Mouse (Mus musculus) embryonic facial prominence, embryonic 12.5 days (tissue): Measurements from ENCODE around the gene Sdhb. TPM values are rescaled to one million over a fixed set of nuclear protein-coding genes. Genes with fewer than 3 reads are reported as not detected.

Experiments
- ATAC-seq: fragments of 200-750 bp; cut with Nextera tagmentation; 2 replicates; pipeline ENCODE4 v1.8.0; 2017; ENCODE audit not compliant: insufficient number of reproducible peaks, insufficient read depth, low FRiP score, low TSS enrichment
- H3K27ac ChIP-seq: fragments of 300-500 bp; sonication (generic); 2 replicates; pipeline ENCODE4 v1.5.1; 2016; ENCODE audit warnings: mild to moderate bottlenecking
- H3K27me3 ChIP-seq: fragments of 300-500 bp; sonication (generic); 2 replicates; pipeline ENCODE4 v1.6.1; 2016; ENCODE audit warnings: mild to moderate bottlenecking, moderate library complexity
- H3K36me3 ChIP-seq: fragments of 300-500 bp; sonication (generic); 2 replicates; pipeline ENCODE4 v1.6.1; 2016; ENCODE audit warnings: mild to moderate bottlenecking
- H3K4me1 ChIP-seq: fragments of 300-500 bp; sonication (generic); 2 replicates; pipeline ENCODE4 v1.6.1; 2016
- H3K4me2 ChIP-seq: fragments of 300-500 bp; sonication (generic); replicated peaks from 2 replicates; pipeline ENCODE4 v1.6.1; 2016; ENCODE audit warnings: mild to moderate bottlenecking, moderate library complexity
- H3K4me3 ChIP-seq: fragments of 300-500 bp; sonication (generic); 2 replicates; pipeline ENCODE4 v1.5.1; 2016; ENCODE audit warnings: mild to moderate bottlenecking
- H3K9ac ChIP-seq: fragments of 300-500 bp; sonication (generic); 2 replicates; pipeline ENCODE4 v1.6.1; 2016; ENCODE audit warnings: mild to moderate bottlenecking, moderate library complexity
- H3K9me3 ChIP-seq: fragments of 300-500 bp; sonication (generic); 2 replicates; pipeline ENCODE4 v1.6.1; 2016; ENCODE audit warnings: mild to moderate bottlenecking, moderate library complexity
- WGBS: fragments of 180-500 bp; shearing (Covaris S2); methylation state at CpG from one replicate; pipeline ENCODE4 v1.1.7; 2016; 5-methylcytosine and 5-hydroxymethylcytosine counted together
- polyA plus RNA-seq: library from polyadenylated mRNA; unstranded; fragments of >200 nt; fragmentation: Nextera tagmentation; extraction: Ambion mirVana; gene quantifications from 2 replicates; pipeline ENCODE4 v1.2.1, GENCODE M21; 2016

Sdhb gene
- polyA plus RNA-seq, 1 experiment from 2014 or later: 388 TPM

- Histone ChIP-seq H3K4me3 (peak overlapping the region; percentile 89), H3K9ac (peak overlapping the region; percentile 83), H3K4me2 (peak overlapping the region; percentile 93), H3K27me3 (no peaks in the 10 kb centered on the region), H3K27ac (no peak overlapping the region), H3K4me1 (peaks cover 15% of the 10 kb centered on the region), H3K9me3 (no peaks in the 10 kb centered on the region), H3K36me3 (peaks cover 15% of the 10 kb centered on the region)
- whole genome bisulfite sequencing: 71% methylated on average over 8 of the region's 8 CpGs
- ATAC-seq: no peak
Observed at GRCm38 (mm10) chr4:140962207-140962909, 1.4 kb downstream of the Sdhb start.

- WGBS: 34% methylated on average over 5 of the region's 5 CpGs
- H3K36me3 ChIP-seq: peaks cover 21% of the 10 kb centered on the region
- peaks cover 12% of the 10 kb centered on the region; the same call in 1 of the 2 replicates for H3K4me1 ChIP-seq
- no peak overlapping the region for H3K4me3 ChIP-seq
- H3K9me3 ChIP-seq: no peaks in the 10 kb centered on the region
- H3K27me3 ChIP-seq: no peaks in the 10 kb centered on the region
- no peak overlapping the region for H3K9ac ChIP-seq
- no peak overlapping the region for H3K4me2 ChIP-seq
- no peak overlapping the region for H3K27ac ChIP-seq
- no peak for ATAC-seq
Observed at GRCm38 (mm10) chr4:140962950-140963349, 1.9 kb downstream of the Sdhb start.

GRCm38 (mm10) chr4:140963941-140964597 lies 3.1 kb downstream of the Sdhb start:
- H3K9me3 ChIP-seq: no peaks in the 10 kb centered on the region
- 81% methylated on average over 9 of the region's 9 CpGs for WGBS
- ATAC-seq: no peak
- H3K4me3 ChIP-seq: no peak overlapping the region
- H3K4me1 ChIP-seq: peaks cover 12% of the 10 kb centered on the region; the same call in 1 of the 2 replicates
- no peak overlapping the region for H3K4me2 ChIP-seq
- H3K9ac ChIP-seq: no peak overlapping the region
- H3K27me3 ChIP-seq: no peaks in the 10 kb centered on the region
- H3K36me3 ChIP-seq: peaks cover 31% of the 10 kb centered on the region
- H3K27ac ChIP-seq: no peak overlapping the region

GRCm38 (mm10) chr4:140964620-140965019 lies 3.6 kb downstream of the Sdhb start:
- no peak overlapping the region for H3K9ac ChIP-seq
- 20% methylated on average over 7 of the region's 7 CpGs for WGBS
- no peaks in the 10 kb centered on the region for H3K9me3 ChIP-seq
- peaks cover 12% of the 10 kb centered on the region; the same call in 1 of the 2 replicates for H3K4me1 ChIP-seq
- no peak overlapping the region for H3K27ac ChIP-seq
- no peak overlapping the region for H3K4me2 ChIP-seq
- no peak for ATAC-seq
- peaks cover 36% of the 10 kb centered on the region for H3K36me3 ChIP-seq
- no peak overlapping the region for H3K4me3 ChIP-seq
- H3K27me3 ChIP-seq: no peaks in the 10 kb centered on the region

- Histone ChIP-seq H3K9me3 (no peaks in the 10 kb centered on the region), H3K4me2 (no peak overlapping the region), H3K4me3 (no peak overlapping the region), H3K27ac (no peak overlapping the region), H3K27me3 (no peaks in the 10 kb centered on the region), H3K36me3 (peaks cover 65% of the 10 kb centered on the region), H3K9ac (no peak overlapping the region; the same call in 1 of the 2 replicates), H3K4me1 (peaks cover 5% of the 10 kb centered on the region; the same call in 1 of the 2 replicates)
- no peak for ATAC-seq
- WGBS: 79% methylated on average over 11 of the region's 11 CpGs
Observed at GRCm38 (mm10) chr4:140967386-140968159, 6.6 kb downstream of the Sdhb start.

GRCm38 (mm10) chr4:140971691-140972090 lies 10.7 kb downstream of the Sdhb start:
- Histone ChIP-seq H3K36me3 (peaks cover 97% of the 10 kb centered on the region), H3K9ac (no peak overlapping the region), H3K9me3 (no peaks in the 10 kb centered on the region), H3K4me1 (no peaks in the 10 kb centered on the region), H3K4me3 (no peak overlapping the region), H3K4me2 (no peak overlapping the region), H3K27ac (no peak overlapping the region), H3K27me3 (no peaks in the 10 kb centered on the region)
- 87% methylated on average over 13 of the region's 13 CpGs for WGBS
- no peak for ATAC-seq

GRCm38 (mm10) chr4:140974408-140974807 lies 13.4 kb downstream of the Sdhb start:
- Histone ChIP-seq H3K4me1 (no peaks in the 10 kb centered on the region), H3K4me2 (no peak overlapping the region), H3K27ac (no peak overlapping the region), H3K27me3 (no peaks in the 10 kb centered on the region), H3K36me3 (peaks cover 97% of the 10 kb centered on the region), H3K9me3 (no peaks in the 10 kb centered on the region), H3K4me3 (no peak overlapping the region), H3K9ac (no peak overlapping the region)
- WGBS: 95% methylated on average over 6 of the region's 6 CpGs
- no peak for ATAC-seq

GRCm38 (mm10) chr4:140975356-140975755 lies 14.4 kb downstream of the Sdhb start:
- no peak for ATAC-seq
- no peaks in the 10 kb centered on the region for H3K4me1 ChIP-seq
- no peak overlapping the region for H3K4me2 ChIP-seq
- H3K27ac ChIP-seq: no peak overlapping the region
- H3K4me3 ChIP-seq: no peak overlapping the region
- WGBS: 91% methylated on average over 7 of the region's 7 CpGs
- no peaks in the 10 kb centered on the region for H3K9me3 ChIP-seq
- H3K9ac ChIP-seq: no peak overlapping the region
- H3K36me3 ChIP-seq: peaks cover 94% of the 10 kb centered on the region
- H3K27me3 ChIP-seq: no peaks in the 10 kb centered on the region

GRCm38 (mm10) chr4:140977278-140977677 lies 16.3 kb downstream of the Sdhb start:
- H3K9ac ChIP-seq: no peak overlapping the region
- no peak for ATAC-seq
- H3K4me1 ChIP-seq: no peaks in the 10 kb centered on the region
- peaks cover 76% of the 10 kb centered on the region for H3K36me3 ChIP-seq
- no peak overlapping the region for H3K27ac ChIP-seq
- no peak overlapping the region for H3K4me2 ChIP-seq
- H3K9me3 ChIP-seq: 0 out of 2 replicates have a peak, but pooled peaks cover 5% of the 10 kb centered on the region
- H3K4me3 ChIP-seq: no peak overlapping the region
- WGBS: 87% methylated on average over 10 of the region's 10 CpGs
- no peaks in the 10 kb centered on the region for H3K27me3 ChIP-seq

GRCm38 (mm10) chr4:140977886-140978692 lies 17.1 kb downstream of the Sdhb start:
- Histone ChIP-seq H3K27me3 (no peaks in the 10 kb centered on the region), H3K4me1 (peaks cover 3% of the 10 kb centered on the region), H3K4me2 (no peak overlapping the region), H3K27ac (no peak overlapping the region), H3K9me3 (0 out of 2 replicates have a peak, but pooled peaks cover 5% of the 10 kb centered on the region), H3K9ac (no peak overlapping the region), H3K36me3 (peaks cover 68% of the 10 kb centered on the region), H3K4me3 (no peak overlapping the region)
- WGBS: 92% methylated on average over 14 of the region's 14 CpGs
- ATAC-seq: no peak

- 95% methylated on average over 2 of the region's 2 CpGs for whole genome bisulfite sequencing
- no peak overlapping the region for H3K4me2 ChIP-seq
- no peak overlapping the region for H3K4me3 ChIP-seq
- H3K4me1 ChIP-seq: peaks cover 11% of the 10 kb centered on the region
- no peak for ATAC-seq
- 0 out of 2 replicates have a peak, but pooled peaks cover 5% of the 10 kb centered on the region for H3K9me3 ChIP-seq
- no peak overlapping the region for H3K9ac ChIP-seq
- H3K36me3 ChIP-seq: peaks cover 33% of the 10 kb centered on the region
- no peak overlapping the region for H3K27ac ChIP-seq
- no peaks in the 10 kb centered on the region for H3K27me3 ChIP-seq
Observed at GRCm38 (mm10) chr4:140981605-140982004, 20.6 kb downstream of the Sdhb start.
